Mouse (Mus musculus) A20 (cell line): ENCODE data around the gene Nrn1l.

ENCODE experiments used
- DNase-seq: peaks from one replicate; pipeline ENCODE4 v3.0.0-alpha.2; 2011; ENCODE audit warnings: low read depth, low spot score

Gene Nrn1l

DNA sequence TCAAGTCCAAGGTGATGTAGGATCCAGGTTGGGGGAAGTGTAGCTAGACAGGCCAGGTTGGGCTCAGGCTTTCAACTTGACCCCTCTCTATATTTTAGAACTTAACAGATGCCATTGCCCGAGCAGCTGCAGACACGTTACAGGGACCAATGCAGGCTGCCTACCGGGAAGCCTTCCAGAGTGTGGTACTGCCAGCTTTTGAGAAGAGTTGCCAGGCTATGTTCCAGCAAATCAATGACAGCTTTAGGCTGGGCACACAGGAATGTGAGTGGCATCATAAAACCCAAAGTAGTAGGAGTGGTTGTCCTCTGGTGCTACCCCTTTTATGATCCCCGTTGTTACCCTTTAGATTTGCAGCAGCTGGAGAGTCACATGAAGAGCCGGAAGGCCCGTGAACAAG, 2.5 kb upstream of the Nrn1l start:
- no peak for DNase-seq

DNA sequence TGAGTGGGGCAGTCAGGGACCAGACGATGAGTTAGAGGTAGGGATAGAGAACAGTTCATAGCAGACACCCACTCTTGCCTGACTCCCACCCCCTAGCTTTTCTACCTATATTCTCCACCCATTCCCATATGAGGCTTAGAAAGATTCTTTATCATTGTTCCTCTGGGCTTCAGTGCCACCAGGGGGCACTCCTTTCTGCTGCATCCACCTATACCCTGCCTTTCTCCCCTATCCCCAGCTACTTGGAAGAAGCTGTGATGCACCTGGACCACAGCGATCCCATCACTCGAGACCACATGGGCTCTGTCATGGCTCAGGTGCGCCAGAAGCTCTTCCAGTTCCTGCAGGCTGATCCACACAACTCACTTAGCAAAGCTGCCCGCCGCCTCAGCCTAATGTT, 935 bp upstream of the Nrn1l start:
- peak; percentile 26 for DNase-seq

DNA sequence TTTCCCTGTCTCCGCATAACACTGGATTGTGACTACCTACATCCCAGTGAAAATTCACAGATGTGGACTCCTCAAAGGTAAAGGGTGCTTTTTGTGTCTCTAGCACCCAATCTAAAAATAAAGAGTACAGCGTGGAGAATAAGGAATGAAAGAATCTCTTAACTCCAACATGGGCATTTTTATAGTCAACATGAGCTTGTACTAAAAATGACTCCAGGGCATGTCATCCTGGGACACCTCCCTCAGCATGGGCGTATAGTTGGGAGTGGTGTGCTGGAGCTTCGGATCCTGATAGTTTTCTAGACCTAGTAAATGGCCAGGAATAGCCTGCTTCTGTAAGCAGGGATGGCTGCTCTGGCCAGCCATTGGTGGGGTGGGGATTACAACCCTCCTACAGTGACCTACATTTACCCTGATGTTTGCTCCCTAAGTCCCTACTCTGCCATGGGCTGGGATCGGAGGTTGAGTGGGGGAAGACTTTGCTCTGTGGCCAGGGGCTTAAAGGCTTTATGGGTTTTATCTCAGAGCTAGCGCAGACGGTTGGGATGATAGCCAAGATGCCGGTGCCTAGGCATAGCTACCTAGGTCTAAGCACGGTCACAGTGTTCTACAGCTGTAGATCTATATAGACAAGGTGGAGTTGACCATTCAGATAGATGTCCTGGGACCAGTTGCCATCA, 4.6 kb downstream of the Nrn1l start:
- no peak for DNase-seq

DNA sequence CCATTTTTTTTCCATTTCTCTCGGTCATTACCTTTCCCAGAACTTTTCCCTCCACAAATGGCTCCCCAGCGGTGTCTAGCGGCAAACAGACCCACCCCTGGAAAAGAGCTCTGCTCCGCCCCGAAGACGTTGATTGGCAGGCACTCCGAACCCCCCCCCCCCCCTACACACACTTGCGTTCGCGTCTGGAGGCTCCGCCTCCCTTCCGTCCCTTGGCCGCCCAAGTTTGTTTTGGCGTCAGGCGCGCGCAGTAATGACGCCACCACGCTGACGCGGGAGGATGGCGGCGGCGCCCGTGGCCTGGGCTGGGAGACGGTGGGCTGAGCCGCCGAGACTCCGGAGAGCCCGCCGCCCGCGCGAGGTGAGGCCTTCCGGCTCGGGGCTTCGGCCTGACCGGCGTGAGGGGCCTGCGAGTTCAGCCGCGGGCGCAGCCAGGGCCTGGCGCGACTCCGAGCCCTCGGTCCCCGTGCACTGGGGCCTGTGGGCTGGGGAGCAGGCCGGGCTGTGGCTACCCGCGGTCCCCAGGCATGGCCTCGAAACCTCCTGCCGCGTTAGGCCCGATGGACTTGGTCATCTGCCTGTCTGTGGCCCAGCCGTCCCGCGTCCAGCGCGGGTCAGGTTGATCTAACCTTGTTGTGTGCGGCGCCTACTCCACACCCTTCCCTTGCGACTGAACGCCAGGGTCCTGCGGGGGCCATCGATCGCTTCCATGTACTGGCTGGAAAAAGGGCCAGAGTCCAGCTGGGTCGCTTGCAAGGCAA, 7.0 kb downstream of the Nrn1l start, which contains the start of gene Pskh1:
Gene Pskh1, plus strand, starts transcription at position 262 of the 761 bp plus-strand sequence.
- DNase-seq = peak; percentile 95

DNA sequence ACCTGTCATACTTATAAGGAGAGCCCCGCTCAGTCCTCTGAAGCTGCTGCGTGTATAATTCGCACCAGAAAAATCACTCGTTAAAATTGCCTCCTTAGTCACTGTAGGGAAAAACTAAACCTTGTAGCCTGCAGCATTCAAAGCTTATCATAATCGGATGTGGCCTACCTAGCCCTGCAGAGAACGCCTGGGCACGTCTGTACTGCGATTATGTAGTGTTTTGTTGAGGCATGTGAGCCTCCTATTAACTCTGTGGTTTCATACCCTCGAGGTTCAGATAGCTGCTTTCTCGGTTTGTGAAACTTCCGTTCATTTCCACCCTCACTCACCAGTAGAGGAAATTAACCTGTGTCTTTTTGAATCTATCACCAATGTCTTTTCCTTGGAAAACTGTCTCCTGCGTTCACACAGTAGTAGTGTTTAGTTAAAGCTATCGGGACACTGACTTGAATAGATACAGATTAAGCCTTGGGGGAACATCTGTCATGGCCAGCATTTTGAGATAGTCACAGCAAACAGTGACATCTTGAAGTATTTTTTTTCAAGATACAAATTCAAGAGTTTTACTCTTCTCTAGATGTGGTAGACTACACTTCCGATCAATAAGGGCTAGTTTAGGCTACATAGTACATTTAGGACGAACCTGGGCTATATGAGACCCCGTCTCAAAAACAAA, 7.7 kb downstream of the Nrn1l start:
- DNase-seq = peak; percentile 51

DNA sequence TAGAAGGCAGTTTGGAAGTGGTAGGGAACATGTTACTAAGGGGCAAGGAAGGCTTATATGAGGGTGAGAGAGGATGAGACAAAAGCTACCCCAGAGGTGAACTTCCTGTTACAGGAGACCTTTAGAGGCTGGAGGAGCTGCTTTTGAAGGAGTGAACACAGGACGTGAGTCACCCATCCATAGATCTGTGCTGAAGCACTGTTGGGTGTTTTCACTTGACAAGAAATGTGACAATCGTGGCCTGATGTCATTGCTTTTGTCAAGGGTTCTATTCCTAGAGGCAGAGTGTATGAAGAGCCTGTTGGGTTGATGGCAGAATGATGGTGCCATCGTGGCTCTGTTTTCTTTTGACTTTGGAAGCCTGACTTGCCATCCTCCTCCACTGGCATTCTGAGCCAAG, 26.0 kb downstream of the Nrn1l start:
- no peak for DNase-seq

DNA sequence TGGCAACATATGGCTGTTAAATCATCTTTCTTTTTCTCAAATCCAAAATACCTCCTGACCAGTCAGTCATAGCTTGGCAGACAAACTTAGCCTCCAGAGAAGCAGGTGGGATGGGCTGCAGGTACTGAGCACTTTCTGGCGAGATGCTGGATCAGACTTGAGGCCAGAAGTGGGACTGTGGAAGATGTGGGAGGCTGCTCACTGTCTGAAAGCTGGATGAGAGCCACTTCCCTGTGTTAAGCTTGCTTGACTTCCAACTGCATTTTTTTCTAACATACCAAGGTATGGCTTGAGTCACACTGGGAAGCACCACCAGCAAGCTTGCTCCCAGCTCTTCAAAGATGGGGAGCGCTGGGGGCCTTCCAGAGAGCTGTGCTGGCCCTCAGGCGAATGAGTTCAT, 31.8 kb downstream of the Nrn1l start:
- no peak for DNase-seq

DNA sequence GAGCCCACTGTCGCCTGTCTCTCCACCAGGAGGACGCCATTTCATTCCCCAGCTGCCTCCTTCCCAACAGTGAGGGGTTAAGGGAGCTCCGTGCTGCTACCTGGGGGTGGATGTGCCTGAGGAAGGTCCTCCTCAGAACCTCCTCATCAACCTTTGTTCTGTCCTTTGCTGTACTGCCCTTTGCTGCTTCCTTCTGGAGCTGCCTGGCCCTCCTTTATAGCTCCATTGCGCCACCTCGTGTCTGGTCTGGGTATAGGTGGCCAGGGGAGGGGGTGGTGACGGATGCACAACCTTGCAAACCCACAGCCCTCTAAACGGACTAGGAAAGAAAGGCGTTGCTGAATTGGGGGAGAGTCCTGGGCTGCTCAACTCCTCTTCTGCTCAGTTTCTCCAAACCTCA, 37.2 kb downstream of the Nrn1l start:
- DNase-seq = peak; percentile 76

DNA sequence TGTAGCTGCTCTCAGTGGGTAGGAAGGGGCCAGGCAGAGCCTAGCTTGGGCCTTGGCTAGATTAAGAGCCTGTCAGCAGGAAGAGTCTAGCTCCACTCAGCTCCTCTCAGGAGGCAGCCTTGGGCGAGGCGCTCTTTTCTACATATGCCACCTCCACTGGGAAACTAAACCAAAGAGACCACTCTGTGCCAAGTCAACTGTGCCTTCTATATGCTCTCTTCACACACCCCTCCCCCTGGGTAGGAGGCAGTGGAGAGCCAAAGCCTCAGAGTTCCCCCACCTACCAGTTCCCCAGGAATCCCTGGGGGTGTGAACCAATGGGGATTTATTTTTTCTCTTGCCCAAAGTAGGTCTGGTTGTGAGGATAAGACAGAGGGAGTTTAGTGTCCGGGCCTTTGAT, 37.9 kb downstream of the Nrn1l start:
- DNase-seq = no peak

DNA sequence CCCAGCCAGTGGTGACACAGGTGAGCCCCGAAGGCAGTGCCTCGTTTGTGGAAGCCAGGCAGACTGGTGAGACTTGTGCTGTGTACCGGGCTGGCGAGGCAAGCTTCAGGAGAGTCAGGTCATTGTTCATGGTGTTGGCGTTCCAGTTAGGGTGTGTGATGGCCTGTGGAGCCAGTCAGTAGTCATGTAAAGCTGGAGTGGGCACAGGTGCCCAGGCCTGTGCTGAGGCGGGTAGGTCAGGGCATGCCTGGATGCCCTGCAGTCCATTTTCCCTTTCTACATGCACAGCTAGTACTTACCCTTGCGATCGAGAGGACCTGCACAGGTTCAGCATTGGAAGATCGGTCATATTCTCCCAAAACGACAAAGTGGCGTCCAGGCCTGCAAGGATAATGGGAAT, 39.2 kb downstream of the Nrn1l start:
- no peak for DNase-seq

DNA sequence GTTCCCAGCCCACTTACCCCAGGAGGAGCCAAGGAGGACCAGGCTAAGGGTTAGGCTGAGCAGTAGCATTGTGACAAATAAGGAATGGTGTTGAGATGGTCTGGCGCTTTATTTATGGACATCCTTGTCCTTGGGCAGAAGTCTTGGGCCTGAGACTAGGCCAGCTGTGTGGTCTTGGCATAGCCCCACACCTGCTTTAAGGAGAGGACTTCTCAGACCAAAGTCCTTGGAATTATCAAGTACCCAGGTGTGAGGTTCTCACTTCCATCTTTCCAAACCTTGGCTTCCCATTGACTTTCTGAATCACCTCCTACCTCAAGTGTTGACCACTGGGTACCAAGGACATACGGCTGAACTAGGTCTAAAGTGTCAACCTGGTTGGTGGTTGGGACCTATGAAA, 40.4 kb downstream of the Nrn1l start, which contains the start of gene Ctrl:
Gene Ctrl, minus strand, starts transcription at position 101 of the 400 bp plus-strand sequence.
- DNase-seq = no peak

DNA sequence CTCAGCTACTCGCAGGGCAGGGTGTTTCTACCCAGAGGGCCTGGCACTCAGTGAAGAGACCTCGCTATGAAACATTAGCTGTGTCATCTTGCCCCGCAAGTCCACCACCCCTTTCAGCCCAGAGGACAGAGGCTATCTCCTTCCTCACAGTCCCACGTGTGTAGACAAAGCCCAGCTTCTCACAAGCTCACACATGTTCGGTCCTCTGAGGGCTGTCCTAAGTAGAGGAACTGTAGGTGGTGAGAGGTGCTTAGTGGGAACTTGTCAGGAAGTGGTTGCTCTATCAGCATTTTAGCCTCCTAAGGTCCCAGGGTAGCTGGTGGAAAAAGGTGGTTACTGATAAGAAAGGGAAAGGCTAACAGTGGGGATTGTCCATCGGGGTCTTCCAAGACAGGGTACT, 41.7 kb downstream of the Nrn1l start:
- no peak for DNase-seq

DNA sequence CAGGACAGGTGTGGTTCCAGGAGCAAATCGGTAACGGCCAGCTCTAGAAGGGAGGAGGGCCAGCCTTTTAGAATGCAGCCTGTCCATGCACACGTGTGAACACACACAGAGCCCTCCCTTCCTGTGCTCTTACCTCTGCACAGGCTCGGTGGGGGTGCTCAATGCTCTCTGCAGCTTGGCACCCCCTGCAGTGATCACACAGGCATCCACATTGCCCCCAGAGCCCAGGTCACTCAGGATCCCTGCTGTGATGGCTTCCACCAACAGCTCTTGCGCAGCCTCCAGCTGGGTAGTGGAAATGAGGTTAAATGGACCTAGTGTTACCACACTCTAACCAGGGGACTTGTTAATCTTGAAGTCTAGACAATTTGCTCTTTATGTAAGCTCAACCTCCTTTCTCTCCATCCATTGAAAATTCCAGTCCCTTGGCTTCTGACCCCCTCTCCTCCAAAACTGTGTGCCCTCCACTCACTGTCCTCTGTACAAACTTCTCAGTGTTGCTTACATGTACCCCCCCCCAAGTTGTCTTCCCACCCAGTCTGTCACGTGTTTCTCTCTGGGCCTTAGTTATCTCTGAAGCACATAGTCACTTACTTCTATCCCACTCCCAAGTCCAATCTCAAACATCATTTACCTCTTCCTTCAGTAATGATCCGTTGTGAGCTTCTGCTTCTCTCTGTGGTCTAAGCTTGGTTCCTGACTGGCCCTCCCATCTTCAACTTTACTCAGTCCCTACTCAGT, 42.7 kb downstream of the Nrn1l start:
- no peak for DNase-seq

DNA sequence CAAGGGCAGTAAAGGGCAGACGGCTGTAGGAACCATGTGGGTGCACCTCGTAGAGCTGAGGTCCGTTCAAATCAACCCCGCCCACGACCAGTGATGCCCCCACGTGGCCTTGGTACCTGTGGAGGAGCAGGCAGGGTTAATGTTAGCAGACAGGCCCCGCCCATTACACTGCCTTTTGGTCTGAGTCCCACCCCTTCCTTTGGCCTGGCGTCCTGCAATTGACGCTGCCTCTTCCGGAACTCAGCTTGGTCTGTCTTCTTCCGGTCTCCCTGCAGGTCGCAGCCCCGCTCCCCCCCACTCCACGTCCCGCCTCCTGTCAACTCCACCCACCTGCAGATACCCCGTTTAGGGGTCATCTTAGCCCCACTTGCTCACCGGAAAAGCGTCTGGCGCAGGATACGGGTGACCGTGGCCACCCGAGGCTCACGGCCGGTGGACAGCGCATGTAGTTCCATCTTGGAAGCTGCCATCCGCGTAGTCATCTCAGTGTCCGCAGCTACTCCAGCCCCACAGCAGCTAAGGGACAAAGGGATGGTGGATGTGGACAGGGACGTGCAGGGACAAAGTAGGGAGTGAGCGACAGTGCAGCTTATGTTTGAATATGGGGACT, 43.6 kb downstream of the Nrn1l start:
- DNase-seq = peak; percentile 97

DNA sequence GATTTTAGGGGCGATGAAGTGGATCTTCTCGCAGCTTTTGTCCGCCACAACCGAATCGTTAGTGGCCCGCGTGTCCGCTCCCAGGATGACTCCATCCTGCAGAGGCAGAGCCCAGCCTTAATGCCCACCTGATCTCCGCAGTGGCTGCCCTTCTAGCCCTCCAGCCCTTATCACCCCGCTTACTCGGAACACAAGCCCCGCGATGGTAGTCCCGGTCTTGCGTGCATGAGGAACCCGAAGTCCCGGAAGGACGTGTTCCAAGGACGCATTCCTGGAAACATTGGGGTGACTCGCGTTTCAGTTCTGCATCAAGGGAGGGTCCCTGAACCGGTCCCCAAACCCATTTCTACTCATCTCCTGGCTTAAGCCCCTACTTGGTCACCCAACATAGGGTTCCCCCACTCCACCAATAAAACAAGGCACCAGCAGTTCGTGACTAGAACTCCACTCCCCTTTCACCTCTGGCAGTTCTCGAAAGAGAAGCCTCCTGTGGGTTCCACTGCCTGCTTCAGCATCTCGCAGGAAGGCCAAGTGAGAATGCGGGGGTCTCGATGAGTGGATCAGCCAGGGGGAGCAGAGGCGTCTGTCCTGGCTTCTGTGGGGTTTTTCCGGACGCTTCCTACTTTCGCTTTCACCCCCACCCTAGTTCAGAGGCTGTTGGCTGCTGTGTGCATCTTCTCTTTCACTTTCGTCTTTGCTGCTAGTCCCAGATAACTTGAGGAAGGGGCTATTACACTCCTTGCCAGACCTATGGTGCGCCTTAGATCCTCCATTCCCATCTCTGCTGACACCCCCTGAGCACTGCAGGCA, 44.3 kb downstream of the Nrn1l start:
- peak; percentile 86 for DNase-seq

DNA sequence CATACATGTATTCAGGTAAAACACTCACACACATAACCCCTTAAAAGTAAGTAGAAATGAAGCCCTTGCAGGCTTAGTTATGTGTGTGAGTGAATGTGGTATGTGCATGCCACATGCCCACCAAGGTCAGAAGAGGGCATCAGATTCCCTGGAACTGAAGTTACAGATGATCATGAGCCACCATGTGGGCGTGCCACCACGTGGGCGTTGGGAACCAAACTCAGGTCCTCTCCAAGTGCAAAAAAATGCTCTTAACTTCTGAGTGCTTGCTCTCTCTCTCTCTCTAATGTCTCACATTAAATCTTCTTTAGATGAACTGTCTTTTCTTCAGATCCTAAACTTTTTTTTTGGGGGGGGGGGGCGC, 44.9 kb downstream of the Nrn1l start, which contains the start of gene Psmb10:
Gene Psmb10, minus strand, starts transcription at position 139 of the 364 bp plus-strand sequence.
- DNase-seq = no peak

DNA sequence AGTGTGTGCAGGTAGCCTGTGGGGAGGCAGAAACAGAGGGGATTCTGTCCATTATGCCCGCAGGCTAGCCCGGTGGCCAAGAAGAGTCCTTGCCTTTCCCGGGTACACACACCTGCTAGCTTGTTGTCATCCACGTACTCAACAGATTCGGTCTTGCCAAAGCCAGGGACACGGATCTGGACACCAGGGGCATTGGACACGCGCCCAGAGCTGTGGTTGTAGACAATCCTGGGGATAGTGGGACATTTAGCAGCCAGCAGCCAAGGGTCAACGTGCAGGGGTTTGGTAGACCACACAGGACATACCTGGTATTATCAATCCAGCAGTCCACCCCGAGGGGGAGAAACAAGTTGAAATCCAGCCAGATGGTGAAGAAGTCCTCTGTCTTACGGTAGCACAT, 48.7 kb downstream of the Nrn1l start:
- no peak for DNase-seq

DNA sequence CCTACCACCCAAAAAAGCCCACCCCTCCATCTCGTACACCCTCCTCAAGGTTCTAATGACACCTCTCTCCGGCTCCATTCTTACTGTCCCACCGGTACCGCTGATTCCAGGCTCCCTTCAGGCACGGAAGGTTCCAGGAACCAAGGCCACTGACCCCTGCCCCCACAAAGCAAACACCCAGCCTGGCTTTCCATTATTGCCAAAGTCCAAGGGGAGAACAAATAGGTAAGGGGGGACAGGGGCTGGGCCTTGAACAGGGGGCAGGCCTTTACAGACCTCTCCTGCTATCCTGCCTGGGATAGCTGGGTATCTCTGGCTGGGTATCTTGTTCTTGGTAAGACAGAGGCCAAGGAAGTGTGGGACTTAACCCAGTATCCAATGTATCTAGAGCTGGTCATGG, 49.2 kb downstream of the Nrn1l start:
- DNase-seq = no peak

DNA sequence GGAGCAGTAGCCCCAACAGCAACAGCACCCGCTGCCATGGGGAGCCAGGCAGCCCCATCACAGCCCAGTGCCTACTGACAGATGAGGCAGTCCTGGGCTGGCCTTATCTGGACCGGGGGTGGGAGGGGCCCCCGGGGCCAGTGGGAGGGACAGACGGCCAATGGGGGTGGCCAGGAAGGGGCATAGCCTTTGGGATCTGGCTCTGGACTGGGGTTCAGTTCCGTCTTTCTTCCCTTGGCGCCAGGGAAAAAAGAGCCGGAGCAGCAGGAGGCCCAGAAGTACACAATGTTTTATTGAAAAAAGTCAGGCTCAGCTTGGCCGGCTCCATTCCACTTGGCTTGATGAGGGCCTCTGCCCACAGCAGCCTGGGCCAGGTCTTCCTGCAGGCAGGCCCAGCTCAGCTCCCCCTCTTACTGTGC, 50.0 kb downstream of the Nrn1l start, which contains the start of gene Lcat:
Gene Lcat, minus strand, starts transcription at position 62 of the 419 bp plus-strand sequence.
- DNase-seq = no peak
